Mouse (Mus musculus) left cerebral cortex, adult 2 months (tissue): Measurements from ENCODE around the gene Mn1. TPM values are rescaled to one million over a fixed set of nuclear protein-coding genes. Genes with fewer than 3 reads are reported as not detected.

Source experiments
- DNase-seq, 2 experiments: peaks; one replicate each; pipeline ENCODE4 v3.0.0; 2021 to 2022; ENCODE audit warnings: low spot score in 2 of 2, mixed read lengths in 1 of 2; ENCODE audit errors: extremely low spot score in 1 of 2
- H3K27ac ChIP-seq: fragments of 200-600 bp; 2 replicates; pipeline ENCODE4 v1.8.1; 2022
- H3K4me3 ChIP-seq: fragments of 200-600 bp; 2 replicates; pipeline ENCODE4 v1.8.1; 2022
- CTCF ChIP-seq: fragments of 200-600 bp; IDR thresholded peaks from 2 replicates; pipeline ENCODE4 v1.8.1; 2022; ENCODE audit warnings: antibody characterized with exemption, mild to moderate bottlenecking, moderate library complexity
- intact Hi-C: fragments of 180-260 bp; cut with DNase I; formaldehyde crosslinking; loops from one replicate; pipeline ENCODE4 v1.15.1; 2025
- total RNA-seq, 2 experiments: library from RNA; stranded (reverse); gene quantifications; 2 replicates each; pipeline ENCODE4 v1.2.3; 2021

Gene Mn1
- total RNA-seq, 2 experiments from 2014 or later: 61.9 to 76.6 TPM

DNA sequence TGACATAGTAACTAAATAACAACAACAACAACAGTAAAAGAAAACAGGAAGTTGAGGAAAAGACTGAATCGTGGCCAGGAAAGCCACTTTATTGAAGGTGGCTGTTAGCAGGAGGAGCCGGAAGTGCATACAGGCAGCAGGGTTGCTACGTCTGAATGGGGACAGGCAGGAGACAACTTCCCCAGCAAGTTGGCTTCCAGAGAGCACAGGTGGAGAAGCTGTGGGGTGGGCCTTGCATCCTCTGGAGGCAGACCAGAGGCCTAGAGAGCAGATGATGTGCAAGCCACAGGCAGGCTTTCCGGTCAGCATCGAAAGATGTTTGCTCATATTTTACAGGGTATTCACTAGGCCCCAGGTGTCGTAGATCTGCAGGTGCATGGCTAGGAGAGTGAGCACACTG is 88.7 kb downstream of the Mn1 start:
- intact Hi-C loops: no loop called here
- no peak overlapping the region for H3K4me3 ChIP-seq
- H3K27ac ChIP-seq: no peak overlapping the region
- no peak for TF ChIP-seq CTCF
- DNase-seq: no peak

DNA sequence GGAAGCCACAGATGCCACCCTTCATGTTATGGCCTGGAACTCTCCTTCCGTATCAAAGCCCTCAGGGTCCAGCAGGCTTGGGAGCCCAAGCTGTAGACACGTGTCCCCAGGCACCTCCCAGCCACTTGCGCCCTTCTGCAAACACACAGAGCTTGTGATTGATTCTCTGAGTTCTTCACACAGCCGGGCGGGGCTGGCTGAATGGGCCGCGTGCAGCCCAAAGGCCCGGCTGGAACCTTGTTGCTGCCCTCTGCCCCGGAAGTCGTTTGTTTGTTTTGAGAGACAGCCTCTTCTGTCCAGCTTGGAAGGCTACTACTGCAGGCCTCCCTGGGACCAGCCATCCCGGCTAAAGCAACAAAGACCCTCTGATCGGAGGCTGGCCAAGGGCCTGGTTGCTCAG is 89.2 kb downstream of the Mn1 start:
- no peak overlapping the region for H3K27ac ChIP-seq
- intact Hi-C loops: no loop called here
- no peak for DNase-seq
- no peak for TF ChIP-seq CTCF
- no peak overlapping the region for H3K4me3 ChIP-seq

Other genes with a start within 250 kb of the Mn1 start
- 10 to 100 TPM; 86.4 to 91.3 TPM for gene Pitpnb, start 86.6 kb upstream of the Mn1 start, total RNA-seq